Mouse (Mus musculus) ES-E14 (cell line): Measurements from ENCODE around the gene Dnaaf1.

Experiments
- HCFC1 ChIP-seq: IDR thresholded peaks from 2 replicates; pipeline ENCODE4 v1.6.1; 2012; ENCODE audit warnings: low read length, inconsistent platforms, borderline replicate concordance; ENCODE audit not compliant: insufficient read depth
- MAFK ChIP-seq: IDR thresholded peaks from 2 replicates; pipeline ENCODE4 v1.6.1; 2014; ENCODE audit warnings: mild to moderate bottlenecking, low read depth, low read length, inconsistent platforms; ENCODE audit not compliant: insufficient read depth
- ZC3H11A ChIP-seq: IDR thresholded peaks from 2 replicates; pipeline ENCODE4 v1.6.1; 2012; ENCODE audit warnings: low read depth, mild to moderate bottlenecking, inconsistent platforms, low read length, borderline replicate concordance

DNA sequence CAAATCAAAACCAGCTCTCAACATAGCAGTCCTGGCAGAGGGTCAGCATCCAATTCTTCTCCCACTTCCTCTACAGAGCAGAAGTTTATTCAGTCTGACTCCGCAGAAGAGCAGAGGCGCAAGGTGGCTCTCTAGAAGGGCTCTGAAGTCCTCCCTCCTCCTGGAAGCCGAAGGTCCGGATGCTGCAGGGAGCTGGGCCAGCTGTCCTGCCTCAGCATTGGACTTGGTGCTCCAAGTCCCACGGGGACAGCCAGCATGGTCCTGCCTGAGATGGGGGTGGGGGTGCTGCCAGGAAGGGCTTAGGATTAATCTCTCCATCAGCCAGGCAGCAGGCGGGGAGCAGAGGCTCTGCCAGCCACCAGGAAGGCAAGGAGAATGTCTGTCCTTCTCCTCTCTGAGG is 60.3 kb downstream of the Dnaaf1 start, which contains the start of gene Kcng4:
- TF ChIP-seq ZC3H11A, result no peak
- no peak for TF ChIP-seq HCFC1
- no peak for TF ChIP-seq MAFK
